Mouse (Mus musculus) liver, embryonic 14.5 days (tissue): Measurements from ENCODE around the gene 1700001C02Rik. TPM values are rescaled to one million over a fixed set of nuclear protein-coding genes. Genes with fewer than 3 reads are reported as not detected.

Source experiments
- ATAC-seq: fragments of 200-750 bp; cut with Nextera tagmentation; 2 replicates; pipeline ENCODE4 v1.8.0; 2017; ENCODE audit warnings: moderate number of reproducible peaks, mild to moderate bottlenecking, moderate library complexity; ENCODE audit not compliant: insufficient read depth
- DNase-seq, 3 experiments: peaks; one replicate each; pipeline ENCODE4 v3.0.0-alpha.2; 2012 to 2013; ENCODE audit warnings: low read depth in 3 of 3, low spot score in 3 of 3
- H3K27ac ChIP-seq: fragments of 300-500 bp; sonication (generic); 2 replicates; pipeline ENCODE4 v1.5.1; 2014; ENCODE audit warnings: moderate library complexity, mild to moderate bottlenecking, control low read depth, inconsistent platforms
- H3K27me3 ChIP-seq: fragments of 300-500 bp; sonication (generic); 2 replicates; pipeline ENCODE4 v1.6.1; 2014; ENCODE audit warnings: mild to moderate bottlenecking, low read length, moderate library complexity; ENCODE audit not compliant: control insufficient read depth, insufficient read depth
- H3K36me3 ChIP-seq: fragments of 300-500 bp; sonication (generic); replicated peaks from 2 replicates; pipeline ENCODE4 v1.6.1; 2014; ENCODE audit warnings: low read depth; ENCODE audit not compliant: control insufficient read depth, insufficient read depth
- H3K4me1 ChIP-seq, 2 experiments: fragments of 200-500 bp in 1 of 2; fragments of 300-500 bp in 1 of 2; sonication (generic) in 1 of 2; replicated peaks; 2 replicates each; pipeline ENCODE4 v1.6.1; 2012 to 2014; ENCODE audit warnings: antibody characterized with exemption in 1 of 2, inconsistent platforms in 1 of 2, low read length in 1 of 2; ENCODE audit not compliant: control insufficient read depth in 2 of 2, insufficient read depth in 2 of 2
- H3K4me2 ChIP-seq: fragments of 300-500 bp; sonication (generic); 2 replicates; pipeline ENCODE4 v1.6.1; 2014; ENCODE audit warnings: low read depth, mild to moderate bottlenecking, control low read depth, moderate library complexity
- H3K4me3 ChIP-seq, 2 experiments: fragments of 200-500 bp in 1 of 2; fragments of 300-500 bp in 1 of 2; sonication (generic) in 1 of 2; 2 replicates each; pipeline ENCODE4 v1.5.1; 2012 to 2014; ENCODE audit warnings: low read depth in 2 of 2, low read length in 2 of 2, mild to moderate bottlenecking in 2 of 2, control low read depth in 1 of 2, inconsistent platforms in 1 of 2, moderate library complexity in 1 of 2; ENCODE audit not compliant: insufficient read depth in 1 of 2
- H3K9ac ChIP-seq: fragments of 300-500 bp; sonication (generic); replicated peaks from 2 replicates; pipeline ENCODE4 v1.6.1; 2014; ENCODE audit warnings: mild to moderate bottlenecking, control low read depth, moderate library complexity
- H3K9me3 ChIP-seq: fragments of 300-500 bp; sonication (generic); 2 replicates; pipeline ENCODE4 v1.6.1; 2016; ENCODE audit warnings: low read length, mixed read lengths; ENCODE audit not compliant: control insufficient read depth
- CTCF ChIP-seq: IDR thresholded peaks from 2 replicates; pipeline ENCODE4 v1.5.1; 2016; ENCODE audit warnings: antibody characterized with exemption, low read depth, control low read depth
- EP300 ChIP-seq: IDR thresholded peaks from 2 replicates; pipeline ENCODE4 v1.6.1; 2016; ENCODE audit warnings: antibody characterized with exemption, low read depth
- WGBS: fragments of 180-500 bp; shearing (Covaris S2); extraction: QIAGEN DNeasy Blood & Tissue Kit; methylation state at CpG from one replicate; pipeline ENCODE4 v1.1.7; 2014; ENCODE audit not compliant: insufficient replicate concordance; 5-methylcytosine and 5-hydroxymethylcytosine counted together
- polyA plus RNA-seq, 2 experiments: library from polyadenylated mRNA; depleted of rRNA in 1 of 2; stranded (reverse) in 1 of 2; unstranded in 1 of 2; fragments of >200 nt; fragmentation: Nextera tagmentation in 1 of 2; extraction: Ambion mirVana in 1 of 2; gene quantifications; 2 replicates each; pipeline versions ENCODE4 v1.2.1 to v1.2.3; 2012 to 2014

Gene 1700001C02Rik
- polyA plus RNA-seq, 2 experiments = not detected

DNA sequence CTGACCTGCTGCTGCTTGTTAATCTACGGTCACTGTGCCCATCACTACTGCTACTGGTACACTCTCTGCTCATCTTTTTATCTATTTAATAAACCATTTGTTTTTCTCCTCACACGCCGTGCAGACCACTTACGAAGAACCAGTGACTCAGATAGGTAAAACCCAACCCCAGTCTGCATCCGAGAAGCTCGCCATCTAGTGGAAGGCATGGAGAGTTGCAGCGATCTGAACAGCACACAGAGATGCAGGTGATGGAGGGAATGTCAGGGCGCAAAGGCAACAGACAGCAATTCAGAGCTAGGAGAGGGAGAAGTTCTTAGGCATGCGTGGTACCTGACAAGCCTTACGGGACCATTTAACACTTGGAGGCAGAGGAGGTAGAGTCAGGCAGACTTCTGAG, 10.7 kb downstream of the 1700001C02Rik start:
- Histone ChIP-seq H3K27ac (no peak overlapping the region), H3K4me3 (no peak overlapping the region), H3K27me3 (no peaks in the 10 kb centered on the region), H3K4me2 (no peak overlapping the region), H3K4me1 (no peaks in the 10 kb centered on the region), H3K9ac (no peak overlapping the region), H3K9me3 (no peaks in the 10 kb centered on the region), H3K36me3 (no peaks in the 10 kb centered on the region)
- TF ChIP-seq CTCF = peak; percentile 87
- no peak for TF ChIP-seq EP300
- ATAC-seq (no peak), DNase-seq (peak in 1 of 3 experiments; percentile 9)
- WGBS = 32% methylated on average over 10 of the region's 10 CpGs

DNA sequence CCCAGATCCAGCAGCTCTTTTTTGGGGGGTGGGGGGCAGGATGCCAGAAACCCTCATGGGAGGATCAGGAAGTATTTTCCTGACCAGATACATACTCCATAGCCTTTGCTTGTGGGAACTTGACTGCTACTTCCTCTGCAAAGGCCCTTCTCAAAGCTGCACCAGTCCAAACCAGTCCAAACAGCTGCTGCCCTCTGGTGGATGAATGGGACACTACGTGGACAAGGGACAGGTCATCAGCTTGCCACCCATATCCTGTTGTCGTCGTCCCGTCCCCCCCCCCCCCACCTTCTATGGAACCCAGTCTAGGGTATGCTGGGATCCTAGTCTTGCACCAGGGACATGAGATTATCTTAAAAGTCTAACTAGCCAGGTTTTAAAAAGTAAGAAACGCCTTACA, 16.5 kb downstream of the 1700001C02Rik start:
- no peaks in the 10 kb centered on the region for H3K36me3 ChIP-seq
- no peak for ATAC-seq
- TF ChIP-seq EP300 (no peak), CTCF (peak; percentile 83)
- peak; percentile 13 to 35 (median 20) for DNase-seq
- H3K4me3 ChIP-seq = no peak overlapping the region
- no peak overlapping the region; the same call in 1 of the 2 replicates for H3K9ac ChIP-seq
- H3K4me2 ChIP-seq = no peak overlapping the region
- H3K9me3 ChIP-seq = no peaks in the 10 kb centered on the region
- H3K27ac ChIP-seq = no peak overlapping the region
- H3K4me1 ChIP-seq = 0 out of 4 replicates have a peak, but pooled peaks cover 0 to 2% of the 10 kb centered on the region in 2 experiments
- 12% methylated on average over 5 of the region's 5 CpGs for WGBS
- H3K27me3 ChIP-seq = no peaks in the 10 kb centered on the region

DNA sequence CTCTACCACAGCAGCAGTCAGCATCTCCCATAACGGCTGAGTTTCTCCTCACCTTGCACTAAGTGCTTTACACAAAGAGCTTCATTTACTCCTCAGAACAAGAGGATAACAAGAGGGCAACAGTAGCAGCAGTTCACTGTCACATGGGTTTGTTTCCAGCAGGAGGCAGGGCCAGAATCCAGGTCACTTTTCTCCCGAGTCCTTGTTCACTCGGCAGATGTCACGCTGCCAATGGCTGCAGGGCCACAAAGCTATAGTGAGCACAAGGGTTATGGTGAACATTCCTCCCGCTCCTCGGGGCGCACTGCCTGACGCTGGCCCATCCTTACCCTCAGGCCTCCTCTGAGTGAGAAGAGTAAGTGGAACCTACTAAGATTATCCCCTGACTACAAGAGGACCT, 17.7 kb downstream of the 1700001C02Rik start:
- WGBS = 75% methylated on average over 8 of the region's 8 CpGs
- 0 out of 4 replicates have a peak, but pooled peaks cover 0 to 2% of the 10 kb centered on the region in 2 experiments for H3K4me1 ChIP-seq
- no peak overlapping the region for H3K4me3 ChIP-seq
- no peak for ATAC-seq
- H3K27me3 ChIP-seq = no peaks in the 10 kb centered on the region
- no peak overlapping the region for H3K27ac ChIP-seq
- no peak overlapping the region for H3K4me2 ChIP-seq
- H3K9me3 ChIP-seq = no peaks in the 10 kb centered on the region
- TF ChIP-seq CTCF (no peak), EP300 (no peak)
- no peak for DNase-seq
- no peak overlapping the region for H3K9ac ChIP-seq
- H3K36me3 ChIP-seq = no peaks in the 10 kb centered on the region

DNA sequence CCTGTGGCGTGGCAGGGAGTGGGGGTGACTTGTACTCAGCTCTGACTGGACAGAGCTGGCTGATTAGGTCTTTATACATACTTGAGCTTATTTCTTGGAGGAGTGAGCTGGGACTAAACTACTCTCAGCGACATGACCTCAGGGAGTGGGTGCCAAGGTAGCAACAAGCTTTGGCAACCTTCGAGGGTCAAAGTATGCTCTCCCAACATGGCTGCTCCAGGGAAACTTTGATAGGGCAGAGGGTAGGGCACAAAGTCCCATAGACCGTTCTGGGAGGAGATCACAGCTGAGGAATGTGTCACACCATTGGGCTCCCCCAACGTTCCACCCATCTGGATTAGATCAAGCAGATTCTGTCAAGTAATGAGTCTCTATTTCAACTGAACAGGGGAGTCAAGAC, 18.7 kb downstream of the 1700001C02Rik start:
- no peaks in the 10 kb centered on the region for H3K36me3 ChIP-seq
- no peak for ATAC-seq
- no peak overlapping the region for H3K9ac ChIP-seq
- H3K4me1 ChIP-seq = 0 out of 4 replicates have a peak, but pooled peaks cover 0 to 2% of the 10 kb centered on the region in 2 experiments
- H3K27ac ChIP-seq = no peak overlapping the region
- TF ChIP-seq CTCF = no peak
- no peak for TF ChIP-seq EP300
- no peak overlapping the region for H3K4me3 ChIP-seq
- 53% methylated on average over 5 of the region's 5 CpGs for WGBS
- H3K9me3 ChIP-seq = no peaks in the 10 kb centered on the region
- no peaks in the 10 kb centered on the region for H3K27me3 ChIP-seq
- no peak for DNase-seq
- no peak overlapping the region for H3K4me2 ChIP-seq

DNA sequence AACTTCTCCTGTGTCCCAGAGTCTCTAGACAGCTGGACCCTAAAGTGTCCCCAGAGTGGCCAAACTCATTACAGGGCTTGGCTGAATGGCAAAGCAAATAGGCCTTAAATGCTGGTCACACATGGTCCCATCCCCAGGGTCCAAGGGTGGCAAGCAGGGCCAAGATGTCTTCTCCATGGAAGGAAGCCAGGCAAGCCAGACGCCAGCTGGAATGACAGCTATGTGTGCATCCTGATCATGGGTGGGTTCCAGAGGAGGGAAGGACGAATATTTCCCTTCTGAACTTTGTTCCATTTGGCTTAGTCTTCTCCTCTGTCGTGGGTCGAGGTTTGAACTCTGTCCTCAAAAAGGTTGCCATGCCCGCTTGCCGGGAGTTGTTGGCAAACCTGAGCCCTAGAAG, 19.3 kb downstream of the 1700001C02Rik start:
- H3K4me1 ChIP-seq = 0 out of 4 replicates have a peak, but pooled peaks cover 0 to 2% of the 10 kb centered on the region in 2 experiments
- ATAC-seq (no peak), DNase-seq (no peak)
- no peaks in the 10 kb centered on the region for H3K27me3 ChIP-seq
- WGBS = 52% methylated on average over 6 of the region's 6 CpGs
- H3K27ac ChIP-seq = no peak overlapping the region
- H3K36me3 ChIP-seq = no peaks in the 10 kb centered on the region
- no peak for TF ChIP-seq CTCF
- TF ChIP-seq EP300 = no peak
- H3K9ac ChIP-seq = no peak overlapping the region
- no peak overlapping the region for H3K4me2 ChIP-seq
- H3K4me3 ChIP-seq = no peak overlapping the region
- no peaks in the 10 kb centered on the region for H3K9me3 ChIP-seq
